In genomic region chr10:93442183-93442582, GRCm38 (mm10) we compare ENCODE assay signal across 24 mouse cellular contexts. TPM values are rescaled to one million over a fixed set of nuclear protein-coding genes. Genes with fewer than 3 reads are reported as not detected.
A peak's percentile ranks its signal among the peaks of the same experiment; 100 is the strongest.
DNase-seq lines count a peak whose midpoint lies in the region; ATAC-seq and TF ChIP-seq lines count a peak whose summit lies in the region.
"Had no signal": no experiment of that assay in that cellular context is flagged by ENCODE, and none has a peak within 500 bp of the region (broad histone marks: within the 10 kb centered on the region; RNA-seq: fewer than 3 reads in every experiment).

No protein-coding gene starts in this region.

- H3K4me2 ChIP-seq in heart, embryonic 11.5 days = no peak overlapping the region
- H3K4me2 ChIP-seq in lung, embryonic 14.5 days = no peak overlapping the region
- no peak overlapping the region for H3K4me2 ChIP-seq in CH12.LX (ENCODE audit: insufficient read depth, low read depth, poor library complexity, severe bottlenecking)
- H3K4me2 ChIP-seq: embryonic facial prominence, embryonic 15.5 days; hindbrain, embryonic 14.5 days; intestine, embryonic 15.5 days; kidney, embryonic 15.5 days; liver, embryonic 11.5 days; neural tube, embryonic 15.5 days had no signal

- TF ChIP-seq POLR2A in CH12.LX (IDR thresholded peaks at IDR 0.05; ENCODE audit: low read depth, low read length) = no peak

- in situ Hi-C loops in CH12.LX (cut with MboI; ENCODE audit: low pct_ligation_motif_present, low pct_unique_long_range_greater_than_20kb, low sequenced_read_pairs) = no loop called here

- peak; percentile 79 for TF ChIP-seq EP300 in CH12.LX (IDR thresholded peaks at IDR 0.05; ENCODE audit: low read length)

- intact Hi-C loops in heart, postnatal 36 days (cut with DNase I) = no loop called here

- no peaks in the 10 kb centered on the region for H3K36me3 ChIP-seq in heart, embryonic 11.5 days (ENCODE audit: control insufficient read depth, insufficient read depth, low read length)
- no peaks in the 10 kb centered on the region for H3K36me3 ChIP-seq in lung, embryonic 14.5 days (ENCODE audit: insufficient read depth)
- peaks cover 0 to 5% of the 10 kb centered on the region in 2 experiments for H3K36me3 ChIP-seq in CH12.LX (replicated peaks in 1 of 2; ENCODE audit: control insufficient read depth in 1 of 2, insufficient read depth in 1 of 2, low read length in 1 of 2)
- H3K36me3 ChIP-seq: embryonic facial prominence, embryonic 15.5 days; intestine, embryonic 15.5 days; kidney, embryonic 15.5 days; neural tube, embryonic 15.5 days had no signal

- no peak for TF ChIP-seq RAD21 in CH12.LX (IDR thresholded peaks at IDR 0.05; ENCODE audit: low read depth, low read length)

- dilution Hi-C loops in CH12.LX (cut with MboI; ENCODE audit: extremely low pct_ligation_motif_present, extremely low pct_unique_long_range_greater_than_20kb, low sequenced_read_pairs) = no loop called here

- no peak for TF ChIP-seq CTCF in lung, embryonic 14.5 days (IDR thresholded peaks at IDR 0.05; ENCODE audit: low read depth)
- TF ChIP-seq CTCF in CH12.LX (conservative IDR thresholded peaks at IDR 0.05 in 1 of 2, IDR thresholded peaks at IDR 0.05 in 1 of 2; ENCODE audit: low read depth in 2 of 2, low read length in 2 of 2) = no peak

- no peaks in the 10 kb centered on the region for H3K27me3 ChIP-seq in heart, embryonic 11.5 days (ENCODE audit: control insufficient read depth, insufficient read depth, low read length)
- no peaks in the 10 kb centered on the region for H3K27me3 ChIP-seq in lung, embryonic 14.5 days (ENCODE audit: insufficient read depth, low read length)
- H3K27me3 ChIP-seq in CH12.LX (replicated peaks) = no peaks in the 10 kb centered on the region
- H3K27me3 ChIP-seq: embryonic facial prominence, embryonic 15.5 days; intestine, embryonic 15.5 days; kidney, embryonic 15.5 days; neural tube, embryonic 15.5 days had no signal

- H3K4me3 ChIP-seq in heart, embryonic 11.5 days (ENCODE audit: low read depth, low read length) = no peak overlapping the region
- H3K4me3 ChIP-seq in lung, embryonic 14.5 days (ENCODE audit: low read depth, low read length) = no peak overlapping the region
- H3K4me3 ChIP-seq in CH12.LX (replicated peaks in 1 of 3; ENCODE audit: low read depth in 2 of 3, low read length in 2 of 3, poor library complexity in 1 of 3) = no peak overlapping the region
- H3K4me3 ChIP-seq: embryonic facial prominence, embryonic 15.5 days; gastrocnemius, adult 2 months; intestine, embryonic 15.5 days; kidney, embryonic 15.5 days; megakaryocyte, embryonic 14.5 days; neural tube, embryonic 15.5 days had no signal

- ATAC-seq in heart, embryonic 11.5 days (replicated peaks; ENCODE audit: insufficient number of reproducible peaks, low FRiP score, low TSS enrichment) = no peak
- 0 out of 2 replicates have a peak, but pooled peaks have one; percentile 19 for ATAC-seq in lung, embryonic 14.5 days (ENCODE audit: insufficient read depth)
- ATAC-seq in common myeloid progenitor, adult 5-6 weeks (replicated peaks; ENCODE audit: low read depth, poor library complexity, severe bottlenecking) = peak; percentile 14; the same call in 1 of the 2 replicates
- ATAC-seq: forebrain, postnatal 0 days; intestine, embryonic 15.5 days had no signal

- H3K9me3 ChIP-seq in heart, embryonic 11.5 days (replicated peaks; ENCODE audit: control insufficient read depth, low read length) = no peaks in the 10 kb centered on the region
- no peaks in the 10 kb centered on the region for H3K9me3 ChIP-seq in lung, embryonic 14.5 days (ENCODE audit: low read depth, low read length)
- H3K9me3 ChIP-seq in CH12.LX (replicated peaks; ENCODE audit: low read length) = no peaks in the 10 kb centered on the region
- H3K9me3 ChIP-seq: embryonic facial prominence, embryonic 15.5 days; intestine, embryonic 15.5 days; kidney, embryonic 15.5 days; megakaryocyte, embryonic 14.5 days; neural tube, embryonic 15.5 days had no signal

- no peak for DNase-seq in heart, postnatal 36 days
- no peak for DNase-seq in lung, embryonic 14.5 days
- no peak for DNase-seq in lung, postnatal 36 days
- no peak for DNase-seq in CH12.LX (ENCODE audit: extremely low read depth)
- no peak for DNase-seq in adrenal gland, postnatal 14 days
- DNase-seq in right cerebral cortex, postnatal 4 days = no peak
- DNase-seq: adrenal gland, adult 8-10 months; cerebellum, adult 11 months; cerebellum, postnatal 14 days; forebrain, postnatal 0 days; gastrocnemius, adult 2 months; kidney, postnatal 4 days; lung, adult 18-20 months; midbrain, embryonic 14.5 days; spleen, adult 18-20 months had no signal

- peaks cover 55% of the 10 kb centered on the region for H3K4me1 ChIP-seq in heart, embryonic 11.5 days (ENCODE audit: control insufficient read depth, insufficient read depth, low read length)
- H3K4me1 ChIP-seq in lung, embryonic 14.5 days (ENCODE audit: insufficient read depth) = 0 out of 2 replicates have a peak, but pooled peaks cover 7% of the 10 kb centered on the region
- peaks cover 14 to 31% of the 10 kb centered on the region in 2 experiments for H3K4me1 ChIP-seq in CH12.LX (ENCODE audit: control insufficient read depth in 1 of 2, insufficient read depth in 2 of 2)
- H3K4me1 ChIP-seq: megakaryocyte, embryonic 14.5 days; neural tube, embryonic 15.5 days had no signal

- peak overlapping the region; percentile 72 for H3K27ac ChIP-seq in heart, embryonic 11.5 days (ENCODE audit: low read depth, low read length)
- H3K27ac ChIP-seq in lung, embryonic 14.5 days (ENCODE audit: low read depth) = no peak overlapping the region; the same call in 1 of the 2 replicates
- no peak overlapping the region for H3K27ac ChIP-seq in CH12.LX (ENCODE audit: insufficient read depth, low read depth)
- H3K27ac ChIP-seq: embryonic facial prominence, embryonic 15.5 days; gastrocnemius, adult 2 months; hindbrain, embryonic 14.5 days; intestine, embryonic 15.5 days; kidney, embryonic 15.5 days; neural tube, embryonic 15.5 days had no signal

- WGBS in heart, embryonic 11.5 days (ENCODE audit: insufficient replicate concordance) = 60% methylated on average over 3 of the region's 3 CpGs
- 74% methylated on average over 3 of the region's 3 CpGs for WGBS in lung, embryonic 14.5 days

- no peaks in the 10 kb centered on the region for H3K79me2 ChIP-seq in CH12.LX (replicated peaks; ENCODE audit: control insufficient read depth, extremely low read depth, insufficient read depth, poor library complexity, severe bottlenecking)

- no peak overlapping the region for H3K9ac ChIP-seq in heart, embryonic 11.5 days (ENCODE audit: low read depth, low read length)
- H3K9ac ChIP-seq in lung, embryonic 14.5 days = no peak overlapping the region
- no peak overlapping the region for H3K9ac ChIP-seq in CH12.LX (ENCODE audit: insufficient read depth, low read depth)
- H3K9ac ChIP-seq: embryonic facial prominence, embryonic 15.5 days; forebrain, postnatal 0 days; hindbrain, embryonic 14.5 days; intestine, embryonic 15.5 days; kidney, embryonic 15.5 days; neural tube, embryonic 15.5 days had no signal

TF ChIP-seq in CH12.LX, 34 proteins besides CTCF, POLR2A, EP300 and RAD21 (continues in another document):
- no peak for TF ChIP-seq HCFC1 (IDR thresholded peaks at IDR 0.05; ENCODE audit: low read depth, low read length)
- TF ChIP-seq POLR2AphosphoS2 (IDR thresholded peaks at IDR 0.05; ENCODE audit: low read depth, low read length) = no peak
- no peak for TF ChIP-seq ZC3H11A (IDR thresholded peaks at IDR 0.05; ENCODE audit: low read depth, low read length)
- peak; percentile 48; the same call in 1 of the 2 replicates for TF ChIP-seq CHD2 (IDR thresholded peaks at IDR 0.05; ENCODE audit: low read length)
- TF ChIP-seq USF1 (IDR thresholded peaks at IDR 0.05; ENCODE audit: low read depth, low read length) = no peak
- TF ChIP-seq ELF1 (IDR thresholded peaks at IDR 0.05; ENCODE audit: low read depth, low read length) = no peak
- TF ChIP-seq MAFK (IDR thresholded peaks at IDR 0.05; ENCODE audit: insufficient replicate concordance, low read length) = no peak
- 0 out of 2 replicates have a peak, but pooled peaks have one; percentile 43 for TF ChIP-seq MEF2A (IDR thresholded peaks at IDR 0.05; ENCODE audit: borderline replicate concordance, low read depth, low read length)
- TF ChIP-seq BHLHE40 (IDR thresholded peaks at IDR 0.05; ENCODE audit: low read depth, low read length) = peak; percentile 68; the same call in 1 of the 2 replicates
- TF ChIP-seq ZNF384 (IDR thresholded peaks at IDR 0.05; ENCODE audit: low read depth, low read length) = no peak
- no peak for TF ChIP-seq KAT2A (IDR thresholded peaks at IDR 0.05; ENCODE audit: insufficient replicate concordance, low read length)
- TF ChIP-seq MXI1 (IDR thresholded peaks at IDR 0.05; ENCODE audit: low read depth, low read length) = no peak
- TF ChIP-seq JUN (IDR thresholded peaks at IDR 0.05; ENCODE audit: insufficient read depth, low read depth, low read length) = no peak
- TF ChIP-seq JUND (conservative IDR thresholded peaks at IDR 0.05; ENCODE audit: low read depth, low read length) = no peak
- no peak for TF ChIP-seq ZMIZ1 (IDR thresholded peaks at IDR 0.05; ENCODE audit: low read depth, low read length)
- 0 out of 2 replicates have a peak, but pooled peaks have one; percentile 15 for TF ChIP-seq NELFE (IDR thresholded peaks at IDR 0.05; ENCODE audit: low read depth, low read length)
- no peak for TF ChIP-seq TBP (conservative IDR thresholded peaks at IDR 0.05; ENCODE audit: low read depth, low read length)
- TF ChIP-seq MYC (IDR thresholded peaks at IDR 0.05; ENCODE audit: low read depth, low read length) = no peak

RNA-seq across cellular contexts. Expression of gene Lta4h, which starts 11.0 kb away (rescaled TPM):
- polyA plus RNA-seq in heart, embryonic 11.5 days (2014; fragmentation: Nextera tagmentation; extraction: Ambion mirVana) = 274 and 286 TPM in 2 replicates
- 10 to 100 TPM; 33.6 to 34.8 TPM for total RNA-seq in heart, postnatal 36 days (2021)
- polyA plus RNA-seq in lung, embryonic 14.5 days (2014; fragmentation: Nextera tagmentation; extraction: Ambion mirVana) = 209 and 219 TPM in 2 replicates
- total RNA-seq in CH12.LX (2012; rRNA removed) (118 and 120 TPM in 2 replicates), CH12.LX (2014; rRNA removed) (155 and 160 TPM in 2 replicates)
- 99.6 and 104 TPM in 2 replicates for polyA plus RNA-seq in CH12.LX (2012; ENCODE audit: insufficient read length, low read depth)
- total RNA-seq in common myeloid progenitor, adult 5-6 weeks (2017) = 139 and 195 TPM in 2 replicates
- 61.4 and 62.6 TPM in 2 replicates for total RNA-seq in adrenal gland, postnatal 14 days (2021)

RNA-seq across cellular contexts. Expression of gene Hal, which starts 46.4 kb away (rescaled TPM):
- not detected in 2 replicates for polyA plus RNA-seq in heart, embryonic 11.5 days (2014; fragmentation: Nextera tagmentation; extraction: Ambion mirVana)
- total RNA-seq in heart, postnatal 36 days (2021) = under 1 TPM; 0.14 to 0.41 TPM
- polyA plus RNA-seq in lung, embryonic 14.5 days (2014; fragmentation: Nextera tagmentation; extraction: Ambion mirVana) = 0.29 TPM in 1 of 2 replicates, not detected in the other
- total RNA-seq in CH12.LX (2012; rRNA removed) (0.76 TPM in 2 replicates), CH12.LX (2014; rRNA removed) (0.26 TPM in 1 of 2 replicates, not detected in the other)
- 0.29 TPM in 1 of 2 replicates, not detected in the other for polyA plus RNA-seq in CH12.LX (2012; ENCODE audit: insufficient read length, low read depth)
- total RNA-seq in common myeloid progenitor, adult 5-6 weeks (2017) = 0.29 and 1.1 TPM in 2 replicates
- 1.2 and 18.0 TPM in 2 replicates for total RNA-seq in adrenal gland, postnatal 14 days (2021)
- polyA plus RNA-seq: hindbrain, embryonic 14.5 days; midbrain, embryonic 14.5 days had no signal
